Mouse (Mus musculus) olfactory bulb, adult 2 months (tissue): ENCODE results near the gene Fanci. TPM values are rescaled to one million over a fixed set of nuclear protein-coding genes. Genes with fewer than 3 reads are reported as not detected.

Experiments
- H3K27ac ChIP-seq: fragments of 200-500 bp; 2 replicates; pipeline ENCODE4 v1.5.1; 2012; ENCODE audit warnings: low read depth, low read length; ENCODE audit not compliant: insufficient read depth
- H3K4me1 ChIP-seq: fragments of 200-500 bp; 2 replicates; pipeline ENCODE4 v1.6.1; 2012; ENCODE audit warnings: low read length; ENCODE audit not compliant: control insufficient read depth, insufficient read depth
- H3K4me3 ChIP-seq: fragments of 200-500 bp; 2 replicates; pipeline ENCODE4 v1.5.1; 2012; ENCODE audit warnings: mild to moderate bottlenecking, low read depth, low read length, moderate library complexity; ENCODE audit not compliant: insufficient read depth
- CTCF ChIP-seq: fragments of 200-500 bp; IDR thresholded peaks from 2 replicates; pipeline ENCODE4 v1.5.1; 2012; ENCODE audit warnings: low read depth, mild to moderate bottlenecking, low read length, moderate library complexity; ENCODE audit not compliant: insufficient read depth
- POLR2A ChIP-seq: fragments of 200-500 bp; IDR thresholded peaks from 2 replicates; pipeline ENCODE4 v1.6.1; 2012; ENCODE audit warnings: mild to moderate bottlenecking, low read depth, low read length, moderate library complexity; ENCODE audit not compliant: insufficient read depth
- WGBS: fragments of 180-500 bp; shearing (Covaris S2); methylation state at CpG from one replicate; pipeline ENCODE4 v1.1.7; 2018; 5-methylcytosine and 5-hydroxymethylcytosine counted together
- polyA plus RNA-seq: library from polyadenylated mRNA; stranded (reverse); fragments of >200 nt; gene quantifications from 2 replicates; pipeline ENCODE4 v1.2.4, GENCODE M21; 2012; ENCODE audit warnings: low replicate concordance; ENCODE audit not compliant: missing spikeins, insufficient read depth, insufficient read length

Gene Fanci
- polyA plus RNA-seq = not detected in 2 replicates

GRCm38 (mm10) chr7:79391883-79392649 is at the start of gene Fanci:
Gene Fanci (plus strand): TSS chr7:79391929.
- peaks cover 3% of the 10 kb centered on the region for H3K4me1 ChIP-seq
- peak within 1 kb of the TSS; percentile 71 for H3K4me3 ChIP-seq
- WGBS = under 1% methylated on average over 44 of the region's 44 CpGs
- peak; percentile 17; the same call in 1 of the 2 replicates for TF ChIP-seq POLR2A
- no peak for TF ChIP-seq CTCF
- peak within 1 kb of the TSS; percentile 91 for H3K27ac ChIP-seq

GRCm38 (mm10) chr7:79345902-79346301 is 45.8 kb upstream of the Fanci start:
- TF ChIP-seq POLR2A (no peak), CTCF (0 out of 2 replicates have a peak, but pooled peaks have one; percentile 13)
- Histone ChIP-seq H3K4me3 (no peak overlapping the region), H3K4me1 (peaks cover 36% of the 10 kb centered on the region), H3K27ac (no peak overlapping the region)
- 45% methylated on average over 4 of the region's 4 CpGs for WGBS

DNA sequence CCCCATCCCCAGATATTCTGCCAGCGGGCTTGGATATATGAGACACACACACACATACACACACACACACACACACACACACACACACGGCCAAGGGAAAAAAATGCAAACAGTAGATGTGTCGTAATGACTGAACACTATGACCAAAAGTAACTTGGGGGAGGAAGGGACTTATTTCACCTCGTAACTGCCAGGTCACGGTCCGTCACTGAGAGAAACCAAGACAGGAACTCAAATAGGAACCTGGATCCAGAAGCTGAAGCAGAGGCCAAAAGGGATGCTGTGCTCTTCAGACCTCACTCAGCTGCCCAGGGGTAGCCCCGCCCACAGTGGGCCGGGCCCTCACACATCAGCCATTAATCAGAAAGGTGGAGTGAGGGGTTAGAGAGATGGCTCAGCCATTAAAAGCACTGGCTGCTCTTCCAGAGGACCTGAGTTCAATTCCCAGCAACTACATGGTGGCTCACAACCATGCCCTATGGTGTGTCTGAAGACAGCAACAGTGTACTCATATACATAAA is 45.1 kb upstream of the Fanci start:
- H3K4me3 ChIP-seq = no peak overlapping the region
- H3K27ac ChIP-seq = no peak overlapping the region
- TF ChIP-seq POLR2A (no peak), CTCF (no peak)
- peaks cover 38% of the 10 kb centered on the region for H3K4me1 ChIP-seq
- WGBS = 79% methylated on average over 8 of the region's 8 CpGs

DNA sequence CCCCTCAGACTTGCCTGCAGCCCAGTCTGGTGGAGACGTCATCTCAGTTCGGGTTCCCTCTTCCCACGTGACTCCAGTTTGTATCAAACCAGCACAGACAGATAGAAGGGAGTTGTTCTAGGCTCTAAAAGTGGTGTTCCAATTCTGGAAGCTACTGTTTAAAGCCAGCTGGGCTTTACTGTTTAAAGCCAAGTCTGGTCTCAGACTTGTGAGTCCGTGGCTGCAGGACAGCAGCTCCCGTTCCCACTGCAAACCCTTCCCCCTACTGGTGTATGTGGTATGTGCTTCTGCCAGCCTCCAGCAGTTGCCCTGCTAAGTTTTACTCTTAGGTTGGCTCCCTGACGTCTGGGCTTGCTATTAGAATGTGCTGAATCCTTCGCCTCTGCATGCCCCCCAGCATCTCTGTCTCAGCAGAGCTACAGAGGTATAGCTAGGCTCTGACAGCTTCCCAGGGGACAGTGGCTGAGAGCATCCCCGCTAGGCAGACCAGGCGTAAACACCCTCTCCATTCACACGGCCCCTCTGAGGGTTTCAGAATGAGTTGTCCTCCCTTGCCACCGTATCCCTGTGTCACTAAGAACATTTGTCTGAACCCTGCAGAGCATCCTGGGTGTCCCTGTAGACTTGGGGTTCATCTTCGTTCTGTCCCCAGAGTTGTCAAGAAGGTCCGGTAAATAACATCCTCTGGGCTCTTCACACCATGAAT is 44.5 kb upstream of the Fanci start:
- Histone ChIP-seq H3K4me3 (no peak overlapping the region), H3K27ac (peak overlapping the region; percentile 50), H3K4me1 (peaks cover 38% of the 10 kb centered on the region)
- WGBS = 43% methylated on average over 13 of the region's 13 CpGs
- TF ChIP-seq POLR2A = no peak
- no peak for TF ChIP-seq CTCF

GRCm38 (mm10) chr7:79348816-79349215 is 42.9 kb upstream of the Fanci start:
- H3K27ac ChIP-seq = peak overlapping the region; percentile 83
- H3K4me3 ChIP-seq = no peak overlapping the region
- peaks cover 38% of the 10 kb centered on the region for H3K4me1 ChIP-seq
- WGBS = 56% methylated on average over 8 of the region's 8 CpGs
- no peak for TF ChIP-seq CTCF
- TF ChIP-seq POLR2A = no peak

DNA sequence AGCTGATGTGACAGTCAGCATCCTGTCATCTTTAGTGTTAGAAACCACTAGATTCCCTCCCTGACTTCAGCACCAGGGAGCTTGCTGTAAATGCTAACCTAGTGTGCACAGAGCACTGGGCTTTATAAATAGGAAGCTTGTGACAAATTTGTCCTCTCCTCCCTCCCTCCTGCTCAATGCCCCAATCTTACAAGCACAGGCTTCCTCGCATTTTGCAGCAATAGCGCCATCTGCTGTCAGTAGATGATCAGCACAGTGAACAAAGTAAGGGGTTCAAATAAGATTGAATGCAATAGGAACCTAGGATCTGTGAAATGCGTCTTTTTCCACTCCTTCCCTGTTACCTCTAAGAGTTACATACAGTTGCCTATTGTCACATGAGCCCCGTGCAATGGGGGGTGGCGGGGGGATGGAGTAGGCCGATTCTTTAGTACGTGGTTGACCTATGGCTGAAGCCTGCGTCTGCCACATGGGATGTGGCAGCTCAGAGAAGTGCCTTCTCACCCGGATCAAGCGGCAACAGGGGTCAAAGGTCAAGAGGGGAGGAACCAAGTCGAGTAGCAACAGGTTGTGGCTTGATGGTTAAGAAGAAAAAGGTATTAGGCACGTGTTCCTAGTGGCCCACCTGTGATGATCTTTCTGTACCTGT is 41.9 kb upstream of the Fanci start:
- Histone ChIP-seq H3K4me3 (no peak overlapping the region), H3K27ac (peak overlapping the region; percentile 83), H3K4me1 (peaks cover 38% of the 10 kb centered on the region)
- WGBS = 38% methylated on average over 12 of the region's 12 CpGs
- no peak for TF ChIP-seq POLR2A
- no peak for TF ChIP-seq CTCF

DNA sequence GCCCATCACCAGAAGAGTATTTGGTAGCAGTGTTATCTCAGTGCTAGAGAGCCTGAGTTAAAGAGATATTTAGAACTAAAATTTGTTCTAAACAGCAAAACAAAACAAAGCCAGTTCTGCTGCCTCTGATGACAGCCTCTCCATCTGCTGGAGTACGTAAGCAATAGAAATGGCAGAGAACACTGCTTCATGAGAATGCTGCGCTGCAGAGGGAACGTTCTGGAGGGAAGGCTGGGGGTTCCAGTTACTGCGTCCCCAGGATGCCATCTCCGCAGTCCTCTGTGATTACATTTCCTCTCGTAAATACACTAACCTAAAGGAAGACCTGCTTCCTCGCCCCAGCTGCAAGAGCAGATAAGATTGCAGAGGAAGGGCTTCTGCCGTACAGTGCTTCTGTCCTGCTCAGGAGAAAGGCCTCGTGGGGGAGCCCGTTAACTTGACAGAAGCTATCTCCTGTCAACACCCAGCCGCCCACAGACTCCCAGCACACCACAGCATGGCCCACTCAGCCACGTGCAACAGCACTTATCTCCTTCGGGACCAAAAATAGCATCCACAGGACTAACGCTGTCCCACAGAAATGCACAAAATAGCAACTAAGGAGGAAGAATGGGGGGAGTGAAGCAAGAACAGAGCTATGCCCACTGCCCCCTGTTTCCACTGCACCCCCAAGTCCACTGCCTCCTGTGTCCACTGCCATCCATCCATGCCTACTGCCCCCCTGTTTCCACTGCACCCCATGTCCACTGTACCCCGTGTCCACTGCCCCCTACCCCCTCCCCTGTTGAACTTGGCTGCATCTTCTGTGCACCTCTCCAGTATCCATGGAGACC is 33.2 kb upstream of the Fanci start:
- WGBS = 31% methylated on average over 15 of the region's 15 CpGs
- Histone ChIP-seq H3K4me3 (no peak overlapping the region), H3K4me1 (peaks cover 47% of the 10 kb centered on the region), H3K27ac (peak overlapping the region; percentile 81)
- no peak for TF ChIP-seq POLR2A
- TF ChIP-seq CTCF = no peak

GRCm38 (mm10) chr7:79359183-79359435 is 32.6 kb upstream of the Fanci start:
- 31% methylated on average over 3 of the region's 3 CpGs for WGBS
- TF ChIP-seq POLR2A = no peak
- no peak for TF ChIP-seq CTCF
- Histone ChIP-seq H3K4me1 (peaks cover 47% of the 10 kb centered on the region), H3K4me3 (no peak overlapping the region), H3K27ac (peak overlapping the region; percentile 81)
